Mouse (Mus musculus) hindbrain, embryonic 11.5 days (tissue): ENCODE data around the gene Dlgap5. TPM values are rescaled to one million over a fixed set of nuclear protein-coding genes. Genes with fewer than 3 reads are reported as not detected.
A peak's percentile ranks its signal among the peaks of the same experiment; 100 is the strongest.

ENCODE experiments used
- ATAC-seq: fragments of 200-750 bp; cut with Nextera tagmentation; 2 replicates; pipeline ENCODE4 v1.8.0; 2017; ENCODE audit warnings: mild to moderate bottlenecking, moderate TSS enrichment, moderate library complexity; ENCODE audit not compliant: low FRiP score
- DNase-seq: peaks from one replicate; pipeline ENCODE4 v3.0.0-alpha.2; 2015; ENCODE audit warnings: low spot score
- H3K27ac ChIP-seq: fragments of 300-500 bp; sonication (generic); 2 replicates; pipeline ENCODE4 v1.5.1; 2014; ENCODE audit warnings: mild to moderate bottlenecking, low read depth, low read length
- H3K27me3 ChIP-seq: fragments of 300-500 bp; sonication (generic); 2 replicates; pipeline ENCODE4 v1.6.1; 2014; ENCODE audit warnings: mild to moderate bottlenecking, low read length, moderate library complexity, mixed read lengths; ENCODE audit not compliant: control insufficient read depth, insufficient read depth
- H3K36me3 ChIP-seq: fragments of 300-500 bp; sonication (generic); 2 replicates; pipeline ENCODE4 v1.6.1; 2014; ENCODE audit warnings: mild to moderate bottlenecking, low read length, moderate library complexity, mixed read lengths; ENCODE audit not compliant: control insufficient read depth, insufficient read depth
- H3K4me1 ChIP-seq: fragments of 300-500 bp; sonication (generic); replicated peaks from 2 replicates; pipeline ENCODE4 v1.6.1; 2014; ENCODE audit warnings: low read length, mixed read lengths; ENCODE audit not compliant: control insufficient read depth, insufficient read depth
- H3K4me2 ChIP-seq: fragments of 300-500 bp; sonication (generic); replicated peaks from 2 replicates; pipeline ENCODE4 v1.6.1; 2014; ENCODE audit warnings: mild to moderate bottlenecking, low read depth, low read length
- H3K4me3 ChIP-seq: fragments of 300-500 bp; sonication (generic); 2 replicates; pipeline ENCODE4 v1.5.1; 2014; ENCODE audit warnings: low read depth, low read length
- H3K9ac ChIP-seq: fragments of 300-500 bp; sonication (generic); 2 replicates; pipeline ENCODE4 v1.6.1; 2014; ENCODE audit warnings: low read depth, low read length
- H3K9me3 ChIP-seq: fragments of 300-500 bp; sonication (generic); 2 replicates; pipeline ENCODE4 v1.6.1; 2016; ENCODE audit warnings: low read length; ENCODE audit not compliant: control insufficient read depth
- WGBS: fragments of 180-500 bp; shearing (Covaris S2); extraction: QIAGEN DNeasy Blood & Tissue Kit; methylation state at CpG from one replicate; pipeline ENCODE4 v1.1.7; 2014; 5-methylcytosine and 5-hydroxymethylcytosine counted together
- polyA plus RNA-seq: library from polyadenylated mRNA; unstranded; fragments of >200 nt; fragmentation: Nextera tagmentation; extraction: Ambion mirVana; gene quantifications from 2 replicates; pipeline ENCODE4 v1.2.1, GENCODE M21; 2014

Dlgap5 gene
- polyA plus RNA-seq, 1 experiment from 2014 or later, result 59.9 TPM

DNA sequence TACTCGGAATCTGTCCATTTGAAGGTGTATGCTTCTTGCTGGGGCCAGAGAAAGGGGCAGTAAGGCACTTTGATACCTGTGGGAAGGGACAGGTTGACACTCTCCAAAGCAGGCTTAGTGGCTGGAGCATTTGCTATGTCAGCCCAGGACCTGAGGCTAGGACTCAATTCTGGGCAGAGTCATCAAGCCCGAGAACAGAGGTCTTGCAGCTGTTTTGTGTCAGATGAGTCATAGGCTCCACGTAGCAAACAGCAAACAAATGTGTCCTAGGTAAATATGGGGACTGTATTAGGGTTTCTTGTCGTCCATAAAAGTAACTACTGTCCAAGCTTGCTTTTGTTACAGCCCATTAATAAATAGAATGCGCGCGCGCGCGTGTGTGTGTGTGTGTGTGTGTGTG is 65.9 kb downstream of the Dlgap5 start:
- DNase-seq (no peak), ATAC-seq (no peak)
- WGBS, result 89% methylated on average over 10 of the region's 10 CpGs
- Histone ChIP-seq H3K27ac (no peak overlapping the region), H3K4me3 (no peak overlapping the region), H3K9me3 (no peaks in the 10 kb centered on the region), H3K36me3 (no peaks in the 10 kb centered on the region), H3K27me3 (no peaks in the 10 kb centered on the region), H3K4me1 (no peaks in the 10 kb centered on the region), H3K4me2 (no peak overlapping the region), H3K9ac (no peak overlapping the region)

- no peak overlapping the region for H3K4me3 ChIP-seq
- no peak overlapping the region for H3K27ac ChIP-seq
- H3K9me3 ChIP-seq, result no peaks in the 10 kb centered on the region
- no peaks in the 10 kb centered on the region for H3K4me1 ChIP-seq
- DNase-seq (no peak), ATAC-seq (no peak)
- H3K4me2 ChIP-seq, result no peak overlapping the region
- H3K36me3 ChIP-seq, result no peaks in the 10 kb centered on the region
- 87% methylated on average over 2 of the region's 2 CpGs for WGBS
- no peaks in the 10 kb centered on the region for H3K27me3 ChIP-seq
- no peak overlapping the region for H3K9ac ChIP-seq
Observed at GRCm38 (mm10) chr14:47350974-47351373, 67.2 kb downstream of the Dlgap5 start.

- WGBS, result 94% methylated on average over 1 of the region's 1 CpGs
- Histone ChIP-seq H3K36me3 (no peaks in the 10 kb centered on the region), H3K27me3 (no peaks in the 10 kb centered on the region), H3K27ac (no peak overlapping the region), H3K9ac (no peak overlapping the region), H3K4me2 (no peak overlapping the region), H3K4me1 (no peaks in the 10 kb centered on the region), H3K4me3 (no peak overlapping the region), H3K9me3 (no peaks in the 10 kb centered on the region)
- no peak for DNase-seq
- no peak for ATAC-seq
Observed at GRCm38 (mm10) chr14:47346715-47347114, 71.5 kb downstream of the Dlgap5 start.

DNA sequence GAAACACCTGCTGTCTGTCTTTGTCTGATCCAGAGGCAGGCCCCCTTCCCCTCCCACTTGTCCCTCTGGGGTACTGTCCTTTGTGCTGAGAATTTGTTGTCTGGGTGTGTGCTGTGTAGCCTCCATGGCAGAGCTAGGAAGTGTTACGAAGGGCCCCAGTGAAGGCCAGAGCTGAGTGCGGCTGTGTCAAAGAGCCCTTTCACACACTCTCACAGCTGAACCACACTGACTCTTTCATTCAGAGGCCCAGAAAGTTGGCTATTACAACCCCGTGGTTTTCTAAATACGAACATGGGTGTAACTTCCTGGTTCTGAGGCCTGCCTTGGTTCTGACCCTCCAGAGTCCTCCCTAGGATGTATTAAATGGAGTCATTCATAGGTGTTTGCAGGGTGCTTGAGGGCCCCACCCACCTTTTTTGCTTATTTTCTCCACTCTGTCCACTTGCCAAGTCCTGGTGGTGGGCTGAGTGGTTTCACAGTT is 76.4 kb downstream of the Dlgap5 start:
- ATAC-seq, result no peak; the same call in 1 of the 2 replicates
- Histone ChIP-seq H3K27me3 (no peaks in the 10 kb centered on the region), H3K4me3 (no peak overlapping the region), H3K27ac (no peak overlapping the region), H3K36me3 (no peaks in the 10 kb centered on the region), H3K9ac (0 out of 2 replicates have a peak overlapping the region, but pooled peaks have one; percentile 5), H3K4me2 (no peak overlapping the region), H3K9me3 (no peaks in the 10 kb centered on the region), H3K4me1 (no peaks in the 10 kb centered on the region)
- 68% methylated on average over 4 of the region's 4 CpGs for WGBS
- no peak for DNase-seq

- no peak overlapping the region for H3K4me2 ChIP-seq
- no peak overlapping the region for H3K9ac ChIP-seq
- no peaks in the 10 kb centered on the region for H3K27me3 ChIP-seq
- no peak overlapping the region for H3K4me3 ChIP-seq
- no peak for ATAC-seq
- no peaks in the 10 kb centered on the region for H3K9me3 ChIP-seq
- DNase-seq, result no peak
- H3K4me1 ChIP-seq, result no peaks in the 10 kb centered on the region
- 86% methylated on average over 10 of the region's 10 CpGs for WGBS
- no peak overlapping the region for H3K27ac ChIP-seq
- no peaks in the 10 kb centered on the region for H3K36me3 ChIP-seq
Observed at GRCm38 (mm10) chr14:47340231-47340925, 77.8 kb downstream of the Dlgap5 start.

Other genes starting within 250 kb of the Dlgap5 start
- 2.8 and 3.2 TPM in 2 replicates for gene Gch1, start 229.0 kb downstream of the Dlgap5 start, polyA plus RNA-seq
- gene Wdhd1, start 141.6 kb downstream of the Dlgap5 start, polyA plus RNA-seq, result 36.5 and 38.9 TPM in 2 replicates
- 5.3 and 7.2 TPM in 2 replicates for gene Socs4, start 141.5 kb downstream of the Dlgap5 start, polyA plus RNA-seq
- gene Mapk1ip1l, start 120.1 kb downstream of the Dlgap5 start, polyA plus RNA-seq, result 86.4 and 92.6 TPM in 2 replicates
- 0.38 and 1.1 TPM in 2 replicates for gene Lgals3, start 50.7 kb downstream of the Dlgap5 start, polyA plus RNA-seq
- gene Fbxo34, start 32.0 kb upstream of the Dlgap5 start, polyA plus RNA-seq, result 20.1 and 22.9 TPM in 2 replicates
- gene Atg14, start 152.2 kb upstream of the Dlgap5 start, polyA plus RNA-seq, result 15.7 and 18.6 TPM in 2 replicates
- 92.3 and 113 TPM in 2 replicates for gene Ktn1, start 230.0 kb upstream of the Dlgap5 start, polyA plus RNA-seq